Mouse (Mus musculus) heart, embryonic 13.5 days (tissue): ENCODE measurements at regions not wholly inside any gene's neighbourhood (a gene's known extent, or its start where the extent isn't known, plus 50 kb on each side); places are given as distances from the start of the nearest gene placed in this dataset.

ENCODE experiments used
- ATAC-seq: fragments of 200-750 bp; cut with Nextera tagmentation; 2 replicates; pipeline ENCODE4 v1.8.0; 2017; ENCODE audit warnings: moderate TSS enrichment; ENCODE audit not compliant: insufficient number of reproducible peaks, low FRiP score, low TSS enrichment; ENCODE audit errors: extremely low read depth
- H3K27ac ChIP-seq: fragments of 300-500 bp; sonication (generic); replicated peaks from 2 replicates; pipeline ENCODE4 v1.5.1; 2015; ENCODE audit warnings: moderate library complexity, mild to moderate bottlenecking, inconsistent platforms
- H3K27me3 ChIP-seq: fragments of 300-500 bp; sonication (generic); replicated peaks from 2 replicates; pipeline ENCODE4 v1.6.1; 2015; ENCODE audit warnings: mild to moderate bottlenecking, inconsistent platforms
- H3K36me3 ChIP-seq: fragments of 300-500 bp; sonication (generic); 2 replicates; pipeline ENCODE4 v1.6.1; 2015; ENCODE audit warnings: mild to moderate bottlenecking, inconsistent platforms
- H3K4me1 ChIP-seq: fragments of 300-500 bp; sonication (generic); 2 replicates; pipeline ENCODE4 v1.6.1; 2015; ENCODE audit warnings: inconsistent platforms
- H3K4me2 ChIP-seq: fragments of 300-500 bp; sonication (generic); 2 replicates; pipeline ENCODE4 v1.6.1; 2015; ENCODE audit warnings: inconsistent platforms, mild to moderate bottlenecking, moderate library complexity
- H3K4me3 ChIP-seq: fragments of 300-500 bp; sonication (generic); 2 replicates; pipeline ENCODE4 v1.5.1; 2015; ENCODE audit warnings: moderate library complexity, mild to moderate bottlenecking, inconsistent platforms
- H3K9ac ChIP-seq: fragments of 300-500 bp; sonication (generic); 2 replicates; pipeline ENCODE4 v1.6.1; 2015; ENCODE audit warnings: inconsistent platforms, mild to moderate bottlenecking, moderate library complexity
- H3K9me3 ChIP-seq: fragments of 300-500 bp; sonication (generic); 2 replicates; pipeline ENCODE4 v1.6.1; 2016; ENCODE audit warnings: inconsistent platforms
- WGBS: fragments of 180-500 bp; shearing (Covaris S2); methylation state at CpG from one replicate; pipeline ENCODE4 v1.1.7; 2015; ENCODE audit warnings: mixed read lengths; 5-methylcytosine and 5-hydroxymethylcytosine counted together

DNA sequence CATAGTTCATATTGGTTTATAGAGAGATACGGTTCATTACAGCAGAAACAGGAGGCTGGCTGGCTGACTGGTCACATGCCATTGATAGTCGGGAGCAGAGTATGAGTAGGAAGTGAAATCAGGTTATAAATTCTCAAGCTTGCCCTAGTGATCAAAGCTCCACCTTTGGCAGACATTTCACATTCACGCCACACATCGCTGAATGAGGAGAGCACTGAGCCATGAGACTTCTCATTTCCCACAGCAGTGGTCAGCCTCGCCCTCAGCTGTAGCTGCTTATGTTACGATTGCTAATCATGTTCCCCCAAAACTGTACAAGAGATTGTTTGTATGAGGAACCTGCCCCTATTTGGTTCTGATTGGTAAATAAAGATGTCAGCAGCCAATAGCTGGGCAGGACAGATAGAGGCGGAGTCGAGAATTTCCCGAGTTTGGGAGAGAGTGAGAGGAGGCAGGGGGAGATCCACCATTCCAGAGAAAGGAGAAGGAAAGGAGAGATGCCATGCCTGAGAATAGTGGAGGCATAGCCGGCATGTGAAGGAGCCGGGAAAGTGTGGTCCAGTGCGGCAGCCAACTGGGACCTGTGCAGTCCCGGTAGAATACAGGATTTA, 333.5 kb downstream of the Phf3 start:
- 80% methylated on average over 13 of the region's 13 CpGs for WGBS
- no peak overlapping the region for H3K4me2 ChIP-seq
- no peaks in the 10 kb centered on the region for H3K36me3 ChIP-seq
- H3K9me3 ChIP-seq, result no peaks in the 10 kb centered on the region
- H3K4me1 ChIP-seq, result no peaks in the 10 kb centered on the region
- H3K9ac ChIP-seq, result no peak overlapping the region
- H3K4me3 ChIP-seq, result no peak overlapping the region
- no peak overlapping the region for H3K27ac ChIP-seq
- no peak for ATAC-seq
- H3K27me3 ChIP-seq, result no peaks in the 10 kb centered on the region

DNA sequence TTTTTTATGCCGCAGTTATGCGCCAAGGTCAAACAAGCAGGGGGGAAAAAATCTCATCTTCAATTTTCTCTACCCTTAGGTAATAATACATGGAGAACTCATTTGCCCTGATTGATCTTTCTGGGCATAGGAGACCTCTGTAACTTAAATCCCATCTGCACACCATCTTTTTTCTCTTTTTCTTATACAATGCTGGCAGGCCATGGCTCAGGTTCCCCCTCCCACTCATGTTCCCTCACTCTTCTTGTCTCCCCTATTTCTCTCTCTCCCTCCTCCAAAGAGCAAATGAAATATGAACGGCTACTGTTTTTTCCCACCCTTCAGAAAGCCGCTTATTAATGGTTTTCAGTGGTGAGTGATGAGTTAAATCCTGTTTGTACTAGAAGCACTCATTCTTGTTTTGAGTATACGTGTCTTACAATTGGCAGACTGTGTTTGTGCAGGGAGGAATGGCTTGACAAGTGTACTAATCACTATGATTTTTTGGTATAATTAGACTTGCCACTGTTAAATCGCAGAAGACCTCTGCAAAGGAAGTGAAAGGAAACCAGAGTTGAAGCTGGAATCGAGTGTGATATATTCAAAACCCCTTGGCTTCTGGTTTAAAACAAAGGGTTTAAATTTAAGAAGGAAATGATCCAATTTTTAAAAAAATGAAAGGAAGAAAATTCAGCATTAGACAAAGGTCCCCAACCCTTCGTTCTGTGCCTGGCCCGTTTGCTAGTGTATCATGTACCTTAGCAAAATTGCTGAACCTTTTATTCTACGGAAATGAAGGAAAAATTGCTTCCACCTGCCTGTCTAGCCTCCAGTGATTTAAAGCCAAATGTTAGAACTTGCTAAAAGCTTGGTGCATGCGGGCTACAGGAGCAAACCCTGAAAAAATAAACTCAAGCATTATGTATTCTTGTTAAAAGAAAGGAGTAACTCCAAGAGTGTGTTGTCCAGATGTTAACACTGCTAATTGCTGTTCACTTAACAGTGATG, 336.4 kb downstream of the Phf3 start:
- Histone ChIP-seq H3K27ac (no peak overlapping the region), H3K4me2 (no peak overlapping the region), H3K4me1 (no peaks in the 10 kb centered on the region), H3K4me3 (no peak overlapping the region), H3K9me3 (no peaks in the 10 kb centered on the region), H3K27me3 (no peaks in the 10 kb centered on the region), H3K9ac (no peak overlapping the region), H3K36me3 (no peaks in the 10 kb centered on the region)
- 67% methylated on average over 11 of the region's 11 CpGs for WGBS
- ATAC-seq, result no peak

DNA sequence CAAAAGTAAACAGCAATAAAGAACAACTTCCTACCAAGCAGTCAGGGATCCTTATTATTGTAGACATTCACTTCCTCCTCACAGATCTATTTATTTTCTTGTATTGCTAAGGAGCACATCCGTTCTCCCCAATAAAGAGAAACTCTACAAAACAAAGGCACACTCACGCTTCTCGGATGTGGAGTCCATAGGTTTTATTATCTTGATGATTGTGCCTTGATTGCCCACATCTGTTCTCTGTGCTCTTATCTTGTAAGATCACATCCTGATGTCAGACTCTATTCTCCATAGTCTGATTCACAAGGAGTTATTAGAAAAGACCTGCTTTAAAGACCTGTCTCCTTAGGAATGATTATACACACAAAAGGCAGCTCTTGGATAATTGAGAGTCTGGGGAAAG, 356.4 kb downstream of the Phf3 start:
- no peak overlapping the region for H3K4me3 ChIP-seq
- no peaks in the 10 kb centered on the region for H3K27me3 ChIP-seq
- no peak overlapping the region for H3K9ac ChIP-seq
- no peak overlapping the region for H3K4me2 ChIP-seq
- 71% methylated on average over 3 of the region's 3 CpGs for WGBS
- H3K9me3 ChIP-seq, result no peaks in the 10 kb centered on the region
- H3K36me3 ChIP-seq, result no peaks in the 10 kb centered on the region
- no peaks in the 10 kb centered on the region for H3K4me1 ChIP-seq
- no peak overlapping the region for H3K27ac ChIP-seq
- ATAC-seq, result no peak

DNA sequence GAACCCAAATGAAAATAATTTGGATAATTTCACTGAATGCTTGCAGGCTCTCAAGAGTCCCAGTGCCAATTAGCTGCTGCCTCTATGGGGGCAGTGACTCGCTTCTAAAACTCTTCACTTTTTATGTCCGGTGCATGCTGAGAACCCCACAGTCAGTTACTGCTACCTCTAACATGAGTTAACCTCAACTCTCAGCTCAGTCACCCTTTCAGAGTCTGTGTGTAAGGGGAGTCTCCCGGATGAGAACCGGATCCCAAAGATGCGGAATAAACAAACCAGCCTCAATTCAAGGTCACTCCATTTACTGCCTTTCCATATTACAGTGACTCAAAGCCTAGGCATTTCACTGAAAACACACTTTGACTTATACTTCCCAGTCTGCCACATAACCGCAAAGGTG, 357.9 kb downstream of the Phf3 start:
- ATAC-seq, result no peak
- no peak overlapping the region for H3K27ac ChIP-seq
- H3K36me3 ChIP-seq, result no peaks in the 10 kb centered on the region
- H3K4me2 ChIP-seq, result no peak overlapping the region
- H3K9me3 ChIP-seq, result no peaks in the 10 kb centered on the region
- H3K4me1 ChIP-seq, result no peaks in the 10 kb centered on the region
- no peak overlapping the region for H3K4me3 ChIP-seq
- no peak overlapping the region for H3K9ac ChIP-seq
- 82% methylated on average over 6 of the region's 6 CpGs for WGBS
- no peaks in the 10 kb centered on the region for H3K27me3 ChIP-seq

DNA sequence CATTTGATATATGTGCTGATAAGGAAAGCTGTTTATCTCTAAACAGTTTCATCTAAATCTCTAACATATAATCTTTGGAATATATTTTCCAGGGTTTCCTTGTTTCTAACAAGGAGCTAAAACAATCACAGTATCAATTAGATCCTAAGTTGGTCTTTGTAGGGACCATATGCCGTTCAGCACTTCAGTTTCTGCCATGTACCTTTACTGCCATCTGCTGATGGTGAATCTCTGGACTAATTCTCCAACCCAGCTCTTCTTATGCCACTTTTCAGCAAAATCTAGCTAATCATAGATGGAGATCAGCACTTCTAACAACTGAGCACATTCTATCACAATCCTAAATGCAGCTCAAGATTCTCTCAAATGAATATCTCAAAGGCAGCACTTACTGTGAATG, 370.5 kb downstream of the Phf3 start:
- no peaks in the 10 kb centered on the region for H3K4me1 ChIP-seq
- H3K36me3 ChIP-seq, result no peaks in the 10 kb centered on the region
- H3K9me3 ChIP-seq, result no peaks in the 10 kb centered on the region
- H3K4me3 ChIP-seq, result no peak overlapping the region
- WGBS, result 44% methylated on average over 1 of the region's 1 CpGs
- no peak overlapping the region for H3K4me2 ChIP-seq
- no peak overlapping the region for H3K9ac ChIP-seq
- no peaks in the 10 kb centered on the region for H3K27me3 ChIP-seq
- no peak overlapping the region for H3K27ac ChIP-seq
- no peak for ATAC-seq

DNA sequence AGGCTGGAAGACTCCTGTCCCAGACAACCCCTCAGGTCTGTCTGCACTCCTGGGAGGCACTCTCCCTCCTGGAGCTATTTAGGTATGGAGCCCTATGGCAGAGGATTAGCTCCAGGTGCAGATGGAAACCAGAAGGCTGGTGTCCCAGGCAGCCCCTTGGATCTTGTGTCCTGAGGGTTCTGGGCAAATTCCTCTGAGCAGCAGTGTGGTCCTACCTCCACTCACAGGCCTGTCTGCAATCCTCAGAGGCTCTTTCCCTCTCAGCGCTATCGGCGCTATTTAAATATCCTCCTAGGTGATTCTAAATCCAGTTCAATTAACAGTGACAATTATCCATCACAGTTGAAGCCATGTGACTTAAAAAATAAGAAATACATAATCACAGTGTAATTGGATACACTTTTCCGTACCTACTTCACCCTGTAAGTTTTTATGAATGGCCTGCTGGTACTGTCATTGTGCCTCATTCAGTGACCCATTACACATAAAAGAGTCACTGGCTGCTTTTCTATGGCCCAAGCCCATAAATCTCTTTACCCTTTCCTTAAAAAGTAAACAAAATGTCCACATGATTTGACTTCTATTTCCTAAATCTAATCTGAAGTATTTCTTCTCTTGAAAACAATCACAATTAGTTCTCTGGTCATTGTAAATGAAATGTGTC, 413.3 kb downstream of the Phf3 start:
- Histone ChIP-seq H3K4me2 (no peak overlapping the region), H3K27me3 (no peaks in the 10 kb centered on the region), H3K9me3 (no peaks in the 10 kb centered on the region), H3K36me3 (no peaks in the 10 kb centered on the region), H3K4me3 (no peak overlapping the region), H3K9ac (no peak overlapping the region), H3K27ac (no peak overlapping the region), H3K4me1 (no peaks in the 10 kb centered on the region)
- no peak for ATAC-seq
- 82% methylated on average over 4 of the region's 4 CpGs for WGBS

DNA sequence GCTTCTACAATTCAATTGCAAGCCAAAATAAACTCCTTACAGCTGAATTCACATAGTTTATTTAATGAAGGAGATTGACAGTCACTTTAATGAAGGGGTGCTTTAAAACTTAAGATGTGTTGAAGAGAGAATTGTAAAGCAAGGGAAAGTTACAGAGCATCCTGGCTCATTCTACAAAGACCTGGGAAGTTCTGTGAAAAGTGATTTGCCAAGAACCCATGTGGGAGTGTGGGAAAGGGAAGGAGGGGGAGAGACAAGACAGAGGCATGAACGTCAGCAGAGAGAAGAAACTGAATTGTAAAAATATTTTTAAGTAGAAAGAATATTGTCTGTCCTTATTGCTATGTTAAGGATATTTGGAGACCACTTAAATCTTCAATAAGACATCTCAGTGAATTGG, 435.8 kb downstream of the Phf3 start:
- no peaks in the 10 kb centered on the region for H3K4me1 ChIP-seq
- H3K4me3 ChIP-seq, result no peak overlapping the region
- no peak overlapping the region for H3K27ac ChIP-seq
- WGBS, result 43% methylated on average over 1 of the region's 1 CpGs
- no peak for ATAC-seq
- H3K36me3 ChIP-seq, result no peaks in the 10 kb centered on the region
- H3K9me3 ChIP-seq, result no peaks in the 10 kb centered on the region
- no peaks in the 10 kb centered on the region for H3K27me3 ChIP-seq
- no peak overlapping the region for H3K4me2 ChIP-seq
- no peak overlapping the region for H3K9ac ChIP-seq

DNA sequence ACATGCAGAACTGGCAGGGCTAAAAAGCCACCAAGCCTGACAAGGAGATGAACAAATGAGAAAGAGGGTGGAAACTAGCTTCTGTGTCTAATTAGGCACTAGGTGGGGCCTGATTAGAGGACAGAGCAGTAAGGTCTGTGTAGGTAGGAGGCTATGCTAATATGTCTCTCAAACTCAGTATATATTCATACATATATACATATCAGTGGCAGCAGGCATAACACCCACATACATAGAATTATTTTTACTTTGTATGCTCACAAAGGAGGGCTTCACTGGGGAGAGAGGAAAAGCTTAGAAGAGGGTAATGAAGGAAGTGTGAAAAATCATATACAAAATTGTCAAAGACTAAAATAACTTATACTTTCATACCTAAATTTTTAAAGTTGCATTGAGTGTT, 457.1 kb downstream of the Phf3 start:
- H3K4me3 ChIP-seq, result no peak overlapping the region
- H3K9ac ChIP-seq, result no peak overlapping the region
- H3K27ac ChIP-seq, result no peak overlapping the region
- no peaks in the 10 kb centered on the region for H3K36me3 ChIP-seq
- no peaks in the 10 kb centered on the region for H3K27me3 ChIP-seq
- no peak overlapping the region for H3K4me2 ChIP-seq
- ATAC-seq, result no peak
- no peaks in the 10 kb centered on the region for H3K4me1 ChIP-seq
- no peaks in the 10 kb centered on the region for H3K9me3 ChIP-seq

DNA sequence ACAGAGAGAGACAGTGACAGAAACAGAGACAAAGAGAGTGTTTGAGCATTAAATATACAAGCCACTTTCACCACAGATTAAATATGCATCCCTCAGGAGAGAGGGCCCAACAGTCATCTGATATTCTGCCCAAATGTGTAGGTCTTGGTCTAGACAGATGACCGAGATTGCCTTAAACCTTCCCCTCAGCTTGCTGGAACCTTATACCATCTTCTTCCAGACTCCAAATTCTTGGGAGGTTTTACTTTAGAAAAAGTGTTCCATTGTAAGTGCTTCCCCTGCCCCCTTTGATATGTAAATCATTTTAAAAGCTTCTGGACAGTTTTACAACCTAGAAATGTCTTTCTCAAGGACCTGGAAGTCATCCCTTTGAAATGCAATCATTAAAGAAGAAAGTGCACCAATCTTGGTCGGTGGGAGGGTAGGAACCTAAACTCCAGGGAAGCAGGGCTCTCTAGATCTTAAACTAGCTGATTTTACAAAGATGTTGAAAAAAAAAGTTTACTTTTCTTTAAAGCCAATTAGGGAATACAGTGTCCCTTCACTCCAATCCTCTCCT, 458.8 kb downstream of the Phf3 start:
- H3K27me3 ChIP-seq, result no peaks in the 10 kb centered on the region
- 39% methylated on average over 2 of the region's 2 CpGs for WGBS
- H3K9ac ChIP-seq, result no peak overlapping the region
- ATAC-seq, result no peak
- H3K27ac ChIP-seq, result no peak overlapping the region
- no peaks in the 10 kb centered on the region for H3K9me3 ChIP-seq
- no peak overlapping the region for H3K4me3 ChIP-seq
- no peaks in the 10 kb centered on the region for H3K36me3 ChIP-seq
- no peak overlapping the region for H3K4me2 ChIP-seq
- no peaks in the 10 kb centered on the region for H3K4me1 ChIP-seq
